18 mouse cellular contexts compared by ENCODE assay signal in genomic region chr6:33755976-33756375, GRCm38 (mm10).
"Had no signal": no experiment of that assay in that cellular context is flagged by ENCODE, and none has a peak within 500 bp of the region (broad histone marks: within the 10 kb centered on the region; RNA-seq: fewer than 3 reads in every experiment).

No protein-coding gene starts in this region.

- DNase-seq: lung, adult 18-20 months; lung, embryonic 14.5 days; lung, postnatal 10 days; lung, postnatal 4 days; midbrain, embryonic 14.5 days; retina, postnatal 1 day; right cerebral cortex, adult 18-20 months; right cerebral cortex, postnatal 25 days; right cerebral cortex, postnatal 4 days; spleen, adult 18-20 months; thymus, adult 18-20 months; thymus, postnatal 14 days; thymus, postnatal 36 days had no signal

- H3K4me3 ChIP-seq: midbrain, embryonic 10.5 days; midbrain, embryonic 12.5 days; neural tube, embryonic 12.5 days had no signal

- ATAC-seq: midbrain, embryonic 16.5 days had no signal

- H3K27ac ChIP-seq: liver, embryonic 14.5 days; midbrain, embryonic 10.5 days; midbrain, embryonic 12.5 days; neural tube, embryonic 12.5 days had no signal
